Mouse (Mus musculus) forebrain, embryonic 12.5 days (tissue): ENCODE results near the gene Agbl3. TPM values are rescaled to one million over a fixed set of nuclear protein-coding genes. Genes with fewer than 3 reads are reported as not detected.
A peak's percentile ranks its signal among the peaks of the same experiment; 100 is the strongest.

Source experiments
- ATAC-seq: fragments of 200-750 bp; cut with Nextera tagmentation; 2 replicates; pipeline ENCODE4 v1.8.0; 2017; ENCODE audit warnings: moderate TSS enrichment; ENCODE audit not compliant: low FRiP score
- H3K27ac ChIP-seq: fragments of 300-500 bp; sonication (generic); 2 replicates; pipeline ENCODE4 v1.5.1; 2016; ENCODE audit warnings: mild to moderate bottlenecking
- H3K27me3 ChIP-seq: fragments of 300-500 bp; sonication (generic); 2 replicates; pipeline ENCODE4 v1.6.1; 2016; ENCODE audit warnings: mild to moderate bottlenecking
- H3K36me3 ChIP-seq: fragments of 300-500 bp; sonication (generic); replicated peaks from 2 replicates; pipeline ENCODE4 v1.6.1; 2016; ENCODE audit warnings: mild to moderate bottlenecking
- H3K4me1 ChIP-seq: fragments of 300-500 bp; sonication (generic); 2 replicates; pipeline ENCODE4 v1.6.1; 2016
- H3K4me2 ChIP-seq: fragments of 300-500 bp; sonication (generic); 2 replicates; pipeline ENCODE4 v1.6.1; 2016; ENCODE audit warnings: mild to moderate bottlenecking, moderate library complexity
- H3K4me3 ChIP-seq: fragments of 300-500 bp; sonication (generic); replicated peaks from 2 replicates; pipeline ENCODE4 v1.5.1; 2016; ENCODE audit warnings: mild to moderate bottlenecking
- H3K9ac ChIP-seq: fragments of 300-500 bp; sonication (generic); 2 replicates; pipeline ENCODE4 v1.6.1; 2016; ENCODE audit warnings: mild to moderate bottlenecking
- H3K9me3 ChIP-seq: fragments of 300-500 bp; sonication (generic); 2 replicates; pipeline ENCODE4 v1.6.1; 2016
- WGBS: fragments of 180-500 bp; shearing (Covaris S2); methylation state at CpG from one replicate; pipeline ENCODE4 v1.1.7; 2016; 5-methylcytosine and 5-hydroxymethylcytosine counted together
- polyA plus RNA-seq: library from polyadenylated mRNA; unstranded; fragments of >200 nt; fragmentation: Nextera tagmentation; extraction: Ambion mirVana; gene quantifications from 2 replicates; pipeline ENCODE4 v1.2.1, GENCODE M21; 2016

Gene Agbl3
- polyA plus RNA-seq, 1 experiment from 2014 or later: 5.2 TPM

DNA sequence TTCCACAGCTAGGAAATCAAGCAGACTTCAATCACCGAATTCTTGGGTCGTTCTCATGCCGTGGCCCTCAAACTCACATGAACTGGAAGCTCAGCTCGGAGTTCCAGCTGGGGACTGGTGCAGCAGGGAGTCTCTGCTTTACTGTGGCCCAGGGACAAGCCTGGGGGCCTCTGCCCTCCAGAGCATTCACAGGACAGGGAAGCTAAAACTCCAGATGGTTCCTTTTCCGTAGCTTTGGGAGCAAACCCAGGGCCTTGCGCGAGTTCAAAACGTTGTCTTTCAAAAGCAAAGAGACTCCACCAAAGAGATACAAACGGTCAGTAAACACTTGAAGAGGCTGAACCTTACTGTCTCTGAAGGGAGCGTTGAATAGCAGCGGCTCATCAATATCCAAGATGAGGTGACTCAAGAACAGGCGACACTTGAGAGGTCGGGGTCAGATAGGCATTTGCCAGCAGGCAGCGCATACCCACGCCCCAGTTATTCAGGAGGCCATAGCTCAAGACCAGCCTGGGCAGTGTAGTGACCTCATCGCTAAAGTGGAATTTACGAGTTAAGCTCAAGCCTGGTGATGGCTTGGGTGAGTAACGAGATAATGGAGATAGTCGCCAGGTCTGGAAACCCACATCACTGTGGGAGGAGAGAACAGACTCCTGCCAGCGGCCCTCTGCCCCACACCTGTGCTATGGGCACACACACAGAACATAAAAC is 88.4 kb downstream of the Agbl3 start:
- Histone ChIP-seq H3K9me3 (no peaks in the 10 kb centered on the region), H3K36me3 (no peaks in the 10 kb centered on the region), H3K27ac (no peak overlapping the region), H3K4me2 (no peak overlapping the region), H3K9ac (no peak overlapping the region), H3K4me3 (no peak overlapping the region), H3K4me1 (no peaks in the 10 kb centered on the region), H3K27me3 (no peaks in the 10 kb centered on the region)
- WGBS: 86% methylated on average over 20 of the region's 20 CpGs
- ATAC-seq: no peak

DNA sequence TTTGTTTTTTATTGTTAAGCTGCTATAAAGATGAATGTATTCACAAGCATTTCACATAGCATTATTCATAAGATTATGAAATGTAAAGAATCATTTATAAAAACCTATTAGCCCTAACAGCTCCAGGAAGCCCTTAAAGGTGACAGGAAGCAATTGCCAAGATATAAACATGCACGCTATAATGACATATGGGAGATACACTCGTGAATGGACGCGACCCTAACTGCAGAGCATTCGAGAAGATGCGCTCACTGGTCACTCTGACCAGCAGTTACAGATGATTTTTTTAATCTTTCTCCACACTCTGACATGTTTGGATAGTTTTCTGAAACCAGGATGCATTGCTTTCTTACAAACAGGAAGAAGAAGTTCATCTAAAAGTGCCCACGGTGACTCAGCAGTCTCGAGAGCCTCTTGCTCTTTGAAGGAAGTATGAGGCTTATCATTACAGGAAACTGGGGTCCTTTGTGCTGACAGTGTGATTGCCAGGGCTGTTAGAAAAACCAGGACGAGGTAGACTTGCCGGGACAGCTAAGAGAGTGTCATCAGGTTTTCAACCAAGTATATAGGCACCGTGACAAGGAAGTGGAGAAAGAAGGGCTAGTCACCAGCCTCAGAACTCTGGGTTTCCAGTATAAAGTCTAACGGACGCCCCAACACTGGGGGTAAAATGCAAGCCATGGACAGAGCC is 89.1 kb downstream of the Agbl3 start:
- Histone ChIP-seq H3K9ac (no peak overlapping the region), H3K36me3 (no peaks in the 10 kb centered on the region; the same call in 1 of the 2 replicates), H3K27ac (no peak overlapping the region), H3K27me3 (no peaks in the 10 kb centered on the region), H3K4me1 (no peaks in the 10 kb centered on the region), H3K4me2 (no peak overlapping the region), H3K9me3 (no peaks in the 10 kb centered on the region), H3K4me3 (no peak overlapping the region)
- no peak for ATAC-seq
- WGBS: 90% methylated on average over 13 of the region's 13 CpGs

DNA sequence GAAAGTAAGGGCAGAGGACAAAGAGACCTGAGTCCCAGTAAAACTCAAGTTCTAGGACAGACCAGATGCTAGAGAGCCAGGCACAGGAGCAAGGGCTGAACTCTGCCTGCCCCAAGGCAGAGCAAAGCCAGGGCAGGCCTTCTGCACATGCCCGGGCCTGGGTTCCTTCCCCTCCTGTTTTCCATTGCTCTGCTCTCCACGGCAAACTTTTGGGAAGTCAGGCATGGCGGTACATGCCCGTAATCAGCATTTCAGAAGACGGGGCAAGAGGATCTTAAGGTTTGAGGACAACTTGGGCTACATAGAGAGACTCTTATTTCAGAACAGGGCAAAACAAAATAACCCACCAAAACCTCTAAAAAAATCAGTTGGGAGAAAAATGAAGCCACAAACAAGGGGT is 89.9 kb downstream of the Agbl3 start:
- Histone ChIP-seq H3K9me3 (no peaks in the 10 kb centered on the region), H3K27me3 (no peaks in the 10 kb centered on the region), H3K9ac (no peak overlapping the region), H3K4me3 (no peak overlapping the region), H3K36me3 (no peaks in the 10 kb centered on the region; the same call in 1 of the 2 replicates), H3K4me2 (no peak overlapping the region), H3K27ac (no peak overlapping the region), H3K4me1 (no peaks in the 10 kb centered on the region; the same call in 1 of the 2 replicates)
- 92% methylated on average over 5 of the region's 5 CpGs for WGBS
- no peak for ATAC-seq

DNA sequence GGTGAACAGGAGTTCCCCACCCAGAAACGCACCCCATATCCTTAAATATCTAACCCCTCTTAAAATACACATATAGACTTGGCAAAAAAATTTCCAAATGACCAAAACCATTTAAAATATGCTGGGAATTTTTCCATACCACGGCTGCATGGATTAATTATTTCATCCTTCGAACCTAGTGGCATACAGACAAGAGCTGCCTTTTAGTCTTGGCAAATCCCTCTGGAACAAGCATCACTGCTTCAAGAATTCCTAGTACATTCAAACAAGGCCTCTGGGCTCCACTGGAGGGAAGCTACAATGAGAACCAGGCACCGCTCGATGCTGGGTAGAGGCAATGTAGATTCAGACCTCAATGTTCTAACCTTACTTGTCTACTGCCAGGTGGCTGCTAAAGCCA is 90.5 kb downstream of the Agbl3 start:
- no peak overlapping the region for H3K9ac ChIP-seq
- H3K4me1 ChIP-seq: no peaks in the 10 kb centered on the region; the same call in 1 of the 2 replicates
- no peak overlapping the region for H3K4me3 ChIP-seq
- H3K27me3 ChIP-seq: no peaks in the 10 kb centered on the region
- H3K36me3 ChIP-seq: no peaks in the 10 kb centered on the region; the same call in 1 of the 2 replicates
- no peak overlapping the region for H3K4me2 ChIP-seq
- WGBS: 74% methylated on average over 5 of the region's 5 CpGs
- no peaks in the 10 kb centered on the region for H3K9me3 ChIP-seq
- no peak overlapping the region for H3K27ac ChIP-seq
- ATAC-seq: no peak

DNA sequence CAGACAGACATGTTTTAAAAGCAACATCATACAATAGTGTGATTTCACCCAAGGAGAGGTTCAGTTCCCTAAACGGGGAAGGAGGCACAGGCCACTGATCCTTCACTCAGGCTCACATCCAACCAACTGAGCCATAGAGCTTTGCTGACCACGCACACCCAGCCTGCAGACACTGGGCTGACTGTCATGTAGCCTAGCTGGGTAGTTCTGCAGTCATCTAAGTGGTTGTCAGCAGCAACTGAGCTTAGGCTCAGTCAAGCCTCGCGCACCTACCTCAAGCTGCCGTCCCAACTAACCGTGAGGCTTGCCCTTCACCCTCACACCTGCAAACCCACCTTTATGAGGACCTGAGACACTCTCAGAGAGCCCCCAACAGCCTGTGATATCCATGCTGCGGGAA is 91.7 kb downstream of the Agbl3 start:
- no peak for ATAC-seq
- WGBS: 94% methylated on average over 7 of the region's 7 CpGs
- no peaks in the 10 kb centered on the region for H3K27me3 ChIP-seq
- H3K9ac ChIP-seq: no peak overlapping the region
- peaks cover 7% of the 10 kb centered on the region for H3K4me1 ChIP-seq
- H3K4me2 ChIP-seq: no peak overlapping the region
- no peaks in the 10 kb centered on the region; the same call in 1 of the 2 replicates for H3K36me3 ChIP-seq
- H3K9me3 ChIP-seq: no peaks in the 10 kb centered on the region
- no peak overlapping the region for H3K4me3 ChIP-seq
- H3K27ac ChIP-seq: no peak overlapping the region

DNA sequence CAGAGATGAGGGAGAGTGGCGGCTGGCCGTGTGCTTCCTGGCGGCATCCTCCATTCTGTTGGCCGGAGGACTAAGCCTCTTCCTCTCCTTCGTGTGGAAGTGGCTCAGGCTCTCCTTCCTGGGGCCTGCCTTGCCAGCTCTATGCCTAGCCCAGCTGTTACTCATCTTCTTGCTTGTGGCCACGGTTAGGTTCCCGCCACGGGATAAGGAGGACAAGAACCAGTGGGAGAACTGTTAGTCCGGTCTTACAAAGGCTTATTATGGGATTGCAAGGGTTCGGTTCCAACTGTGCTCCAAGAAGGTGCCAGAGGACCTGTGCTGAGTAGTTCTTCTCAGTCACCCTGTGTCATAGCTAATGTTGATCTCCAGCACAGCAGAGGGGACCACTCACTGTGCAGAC is 92.6 kb downstream of the Agbl3 start:
- no peaks in the 10 kb centered on the region for H3K27me3 ChIP-seq
- peaks cover 12% of the 10 kb centered on the region for H3K4me1 ChIP-seq
- H3K4me3 ChIP-seq: no peak overlapping the region
- no peak for ATAC-seq
- no peak overlapping the region for H3K9ac ChIP-seq
- H3K27ac ChIP-seq: no peak overlapping the region
- 87% methylated on average over 10 of the region's 10 CpGs for WGBS
- no peaks in the 10 kb centered on the region; the same call in 1 of the 2 replicates for H3K36me3 ChIP-seq
- no peaks in the 10 kb centered on the region for H3K9me3 ChIP-seq
- no peak overlapping the region for H3K4me2 ChIP-seq

DNA sequence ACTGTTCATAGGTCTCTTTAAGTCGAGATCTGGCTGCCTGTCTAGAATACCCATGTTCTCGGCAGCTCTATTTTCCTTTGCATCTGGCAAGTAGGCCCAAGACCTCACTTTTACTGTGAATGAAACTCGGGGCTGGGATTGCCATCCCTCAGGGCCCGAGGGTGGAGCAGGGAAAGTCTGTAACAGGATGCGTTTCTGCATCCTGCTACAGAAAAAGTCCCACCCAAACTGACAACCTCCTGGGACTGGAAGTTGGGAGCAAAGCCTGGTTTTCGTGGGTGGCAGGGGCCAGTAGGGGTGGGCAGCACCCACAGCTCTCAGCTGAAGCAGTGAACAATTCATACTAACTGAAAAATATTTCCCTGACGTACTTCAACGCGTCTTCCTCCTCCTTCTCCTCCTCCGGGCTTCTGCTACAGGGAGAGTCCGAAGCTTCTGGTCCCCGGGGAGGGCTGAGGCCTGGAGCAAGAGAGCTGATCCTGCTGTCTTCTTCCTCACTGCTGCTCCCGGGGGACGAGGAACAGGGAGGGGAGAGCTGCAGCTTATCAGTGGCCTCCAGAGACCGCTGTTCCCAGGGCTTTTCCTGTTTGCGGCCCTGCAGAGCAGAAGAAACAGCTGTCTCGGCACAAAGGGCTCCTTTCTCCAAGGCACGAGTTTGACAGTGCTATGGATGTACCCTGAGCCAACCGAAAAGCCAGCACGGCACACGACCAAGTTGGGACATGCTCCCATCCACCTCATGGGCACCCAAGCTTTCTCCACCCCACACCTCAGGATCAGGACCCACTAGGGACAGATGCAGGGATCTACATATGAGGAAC is 94.1 kb downstream of the Agbl3 start:
- 80% methylated on average over 21 of the region's 21 CpGs for WGBS
- Histone ChIP-seq H3K27ac (no peak overlapping the region), H3K4me3 (no peak overlapping the region), H3K9me3 (no peaks in the 10 kb centered on the region), H3K4me2 (no peak overlapping the region), H3K36me3 (no peaks in the 10 kb centered on the region; the same call in 1 of the 2 replicates), H3K9ac (0 out of 2 replicates have a peak overlapping the region, but pooled peaks have one; percentile 8), H3K27me3 (no peaks in the 10 kb centered on the region), H3K4me1 (peaks cover 20% of the 10 kb centered on the region)
- no peak for ATAC-seq

DNA sequence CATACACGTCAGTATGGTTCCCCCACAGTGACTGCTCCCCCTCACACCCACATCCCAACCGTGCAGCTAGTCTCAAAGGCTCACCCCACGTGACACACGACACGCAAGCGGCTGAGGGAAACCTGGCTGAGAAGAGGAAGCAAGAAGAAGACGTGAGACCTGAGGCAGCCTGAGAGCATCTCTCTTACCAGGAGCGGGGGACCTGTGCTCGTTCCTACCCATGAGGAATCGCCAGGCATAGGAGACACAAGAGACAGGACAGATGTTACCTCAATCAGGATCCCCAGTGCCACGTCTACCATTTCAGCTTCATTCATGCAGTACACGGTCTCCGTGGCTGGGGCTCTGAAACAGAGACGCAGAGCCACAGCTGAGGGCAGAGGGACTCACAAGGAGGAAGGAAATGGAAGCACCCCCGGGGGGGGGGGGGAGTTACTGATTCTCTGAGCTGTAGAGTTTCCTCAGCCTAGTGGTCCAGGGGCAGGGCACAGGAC is 95.1 kb downstream of the Agbl3 start:
- WGBS: 94% methylated on average over 15 of the region's 15 CpGs
- Histone ChIP-seq H3K4me1 (peaks cover 20% of the 10 kb centered on the region), H3K9ac (no peak overlapping the region), H3K27ac (peak overlapping the region; percentile 25; the same call in 1 of the 2 replicates), H3K27me3 (no peaks in the 10 kb centered on the region), H3K4me2 (no peak overlapping the region), H3K4me3 (no peak overlapping the region), H3K9me3 (no peaks in the 10 kb centered on the region), H3K36me3 (peaks cover 2% of the 10 kb centered on the region)
- ATAC-seq: no peak

DNA sequence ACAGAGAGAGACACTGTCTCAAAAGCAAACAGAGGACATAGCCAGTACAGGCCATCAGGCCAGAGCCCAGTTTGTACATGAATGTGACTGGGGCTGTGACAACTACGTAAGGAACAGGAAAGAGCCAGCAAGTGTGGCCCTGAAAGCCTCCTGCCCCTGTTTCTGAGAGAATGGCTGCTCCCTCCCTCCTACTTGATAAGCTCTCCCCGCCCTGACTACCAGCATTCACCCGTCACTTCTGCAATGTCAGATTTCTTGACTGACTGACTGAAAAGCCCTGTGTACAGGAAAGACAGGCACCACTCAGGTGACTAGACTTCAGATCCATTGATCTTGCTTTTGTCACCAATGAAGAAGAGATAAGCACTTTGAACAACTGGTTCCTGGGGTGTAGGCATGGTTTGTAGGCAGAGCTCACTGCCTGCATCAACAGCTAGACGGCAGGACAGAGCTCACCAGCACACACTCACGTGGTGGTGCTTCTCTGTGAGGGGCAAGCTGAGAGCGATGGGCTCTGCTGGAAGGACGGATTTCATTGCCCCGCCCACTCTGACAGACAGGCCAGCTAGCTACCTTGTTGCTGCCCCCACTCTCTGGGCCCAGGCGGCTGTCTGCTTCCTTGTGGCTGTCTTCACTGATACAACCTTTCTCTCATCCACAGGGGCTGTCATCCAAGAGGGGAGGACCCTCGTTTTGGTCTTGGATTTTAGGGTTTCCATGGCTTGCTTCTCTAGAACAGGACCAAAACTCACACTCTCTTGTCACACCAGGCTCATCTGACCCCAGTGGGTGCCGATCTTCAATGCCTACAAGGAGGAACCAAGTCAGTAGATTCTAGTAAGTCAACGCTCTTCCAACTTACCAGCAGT is 96.0 kb downstream of the Agbl3 start:
- Histone ChIP-seq H3K4me3 (peak overlapping the region; percentile 70; the same call in 1 of the 2 replicates), H3K27me3 (no peaks in the 10 kb centered on the region), H3K27ac (peak overlapping the region; percentile 25; the same call in 1 of the 2 replicates), H3K9ac (peak overlapping the region; percentile 84; the same call in 1 of the 2 replicates), H3K9me3 (no peaks in the 10 kb centered on the region), H3K4me1 (peaks cover 20% of the 10 kb centered on the region), H3K36me3 (peaks cover 9% of the 10 kb centered on the region), H3K4me2 (peak overlapping the region; percentile 67)
- WGBS: 64% methylated on average over 12 of the region's 12 CpGs
- no peak for ATAC-seq

DNA sequence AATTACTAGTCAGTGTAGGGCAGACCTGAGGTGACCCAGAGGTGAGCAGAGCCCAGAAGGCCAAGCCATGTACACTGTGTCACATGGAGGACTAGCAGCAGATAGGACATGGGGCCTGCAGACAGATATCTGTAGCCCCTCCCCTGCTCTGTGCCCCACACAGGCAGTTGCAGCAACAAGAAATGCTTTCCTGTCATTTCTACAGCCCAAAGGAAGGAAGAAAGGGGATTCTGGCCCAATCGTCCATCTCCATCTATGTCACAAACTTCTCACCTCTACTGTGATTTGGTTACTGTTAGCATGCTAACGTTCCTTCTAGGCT is 96.6 kb downstream of the Agbl3 start:
- Histone ChIP-seq H3K36me3 (peaks cover 12% of the 10 kb centered on the region), H3K27ac (no peak overlapping the region), H3K9me3 (no peaks in the 10 kb centered on the region), H3K9ac (peak overlapping the region; percentile 84), H3K27me3 (no peaks in the 10 kb centered on the region), H3K4me1 (peaks cover 20% of the 10 kb centered on the region), H3K4me2 (peak overlapping the region; percentile 67), H3K4me3 (peak overlapping the region; percentile 70)
- ATAC-seq: no peak
- 58% methylated on average over 2 of the region's 2 CpGs for WGBS

DNA sequence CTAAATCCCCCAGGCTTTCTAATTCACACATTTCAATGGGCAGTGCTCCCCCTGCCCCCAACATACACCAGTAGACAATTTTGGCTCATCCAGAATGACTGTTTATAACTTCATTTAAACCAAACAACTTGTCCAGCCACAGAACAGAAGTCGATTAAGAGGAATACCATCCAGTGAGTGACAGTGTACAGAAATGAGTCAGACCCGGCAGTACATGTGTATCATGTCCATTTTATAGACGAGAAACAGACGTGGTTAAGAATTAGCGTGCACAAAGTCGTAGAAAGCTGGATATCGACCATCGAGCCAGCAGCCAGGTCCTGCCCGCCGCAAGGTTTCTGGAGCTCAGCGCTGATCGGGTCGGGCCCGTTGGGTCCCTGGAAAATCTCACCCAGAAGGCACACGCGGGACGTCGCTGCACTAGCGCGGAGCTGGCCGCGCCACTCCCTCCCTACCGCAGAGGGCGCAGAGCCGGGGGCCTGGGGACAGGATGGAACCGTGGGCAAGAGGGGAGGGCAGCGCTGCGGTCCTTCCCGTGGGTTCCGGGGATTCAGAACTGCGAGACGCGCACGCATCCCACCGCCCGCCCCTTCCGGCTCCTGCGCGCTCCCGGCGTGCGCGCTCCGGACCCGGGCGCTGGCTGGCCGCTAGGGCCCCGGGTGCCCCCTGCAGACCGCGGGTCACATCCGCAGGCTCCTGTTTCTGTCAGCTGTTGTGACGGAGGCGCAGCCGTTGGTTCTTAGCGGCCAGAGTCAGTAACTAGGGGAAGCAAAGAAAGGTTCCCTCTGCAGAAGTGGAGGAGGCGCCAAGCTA is 97.5 kb downstream of the Agbl3 start, which contains the start of gene Cyren:
Cyren (minus strand) TSS at position 552 of the 813 bp plus-strand sequence.
- H3K4me1 ChIP-seq: peaks cover 20% of the 10 kb centered on the region
- H3K4me3 ChIP-seq: peak within 1 kb of the TSS; percentile 70
- WGBS: under 1% methylated on average over 56 of the region's 56 CpGs
- H3K9me3 ChIP-seq: no peaks in the 10 kb centered on the region
- peak; percentile 93 for ATAC-seq
- H3K27me3 ChIP-seq: no peaks in the 10 kb centered on the region
- H3K4me2 ChIP-seq: peak within 1 kb of the TSS; percentile 67
- H3K9ac ChIP-seq: peak within 1 kb of the TSS; percentile 84
- H3K27ac ChIP-seq: peak within 1 kb of the TSS; percentile 90
- H3K36me3 ChIP-seq: peaks cover 21% of the 10 kb centered on the region
